Mouse (Mus musculus) lung, embryonic 14.5 days (tissue): ENCODE measurements around the gene Tex21. TPM values are rescaled to one million over a fixed set of nuclear protein-coding genes. Genes with fewer than 3 reads are reported as not detected.

Experiments
- ATAC-seq: fragments of 200-750 bp; cut with Nextera tagmentation; 2 replicates; pipeline ENCODE4 v1.8.0; 2017; ENCODE audit warnings: mild to moderate bottlenecking, moderate TSS enrichment, moderate library complexity; ENCODE audit not compliant: insufficient read depth
- DNase-seq: peaks from one replicate; pipeline ENCODE4 v3.0.0-alpha.2; 2015
- H3K27ac ChIP-seq: fragments of 300-500 bp; sonication (generic); 2 replicates; pipeline ENCODE4 v1.5.1; 2014; ENCODE audit warnings: low read depth, mild to moderate bottlenecking, moderate library complexity
- H3K27me3 ChIP-seq: fragments of 300-500 bp; sonication (generic); 2 replicates; pipeline ENCODE4 v1.6.1; 2014; ENCODE audit warnings: low read length, control low read depth; ENCODE audit not compliant: insufficient read depth
- H3K36me3 ChIP-seq: fragments of 300-500 bp; sonication (generic); 2 replicates; pipeline ENCODE4 v1.6.1; 2014; ENCODE audit warnings: control low read depth; ENCODE audit not compliant: insufficient read depth
- H3K4me1 ChIP-seq: fragments of 300-500 bp; sonication (generic); 2 replicates; pipeline ENCODE4 v1.6.1; 2014; ENCODE audit warnings: antibody characterized with exemption, control low read depth; ENCODE audit not compliant: insufficient read depth
- H3K4me2 ChIP-seq: fragments of 300-500 bp; sonication (generic); 2 replicates; pipeline ENCODE4 v1.6.1; 2014; ENCODE audit warnings: mild to moderate bottlenecking
- H3K4me3 ChIP-seq: fragments of 300-500 bp; sonication (generic); 2 replicates; pipeline ENCODE4 v1.5.1; 2014; ENCODE audit warnings: low read depth, low read length
- H3K9ac ChIP-seq: fragments of 300-500 bp; sonication (generic); 2 replicates; pipeline ENCODE4 v1.6.1; 2014
- H3K9me3 ChIP-seq: fragments of 300-500 bp; sonication (generic); 2 replicates; pipeline ENCODE4 v1.6.1; 2016; ENCODE audit warnings: low read depth, low read length, control low read depth
- CTCF ChIP-seq: IDR thresholded peaks from 2 replicates; pipeline ENCODE4 v1.5.1; 2016; ENCODE audit warnings: antibody characterized with exemption, low read depth
- WGBS: fragments of 180-500 bp; shearing (Covaris S2); extraction: QIAGEN DNeasy Blood & Tissue Kit; methylation state at CpG from one replicate; pipeline ENCODE4 v1.1.7; 2014; 5-methylcytosine and 5-hydroxymethylcytosine counted together
- polyA plus RNA-seq: library from polyadenylated mRNA; unstranded; fragments of >200 nt; fragmentation: Nextera tagmentation; extraction: Ambion mirVana; gene quantifications from 2 replicates; pipeline ENCODE4 v1.2.1, GENCODE M21; 2014

The Tex21 gene
- polyA plus RNA-seq, 1 experiment from 2014 or later: not detected

GRCm38 (mm10) chr12:76182831-76183230, 63.7 kb downstream of the Tex21 start:
- H3K36me3 ChIP-seq: no peaks in the 10 kb centered on the region

GRCm38 (mm10) chr12:76181471-76181870, 65.1 kb downstream of the Tex21 start:
- no peak for ATAC-seq
- Histone ChIP-seq H3K27ac (no peak overlapping the region), H3K4me2 (no peak overlapping the region), H3K36me3 (no peaks in the 10 kb centered on the region), H3K9ac (no peak overlapping the region), H3K4me3 (no peak overlapping the region), H3K9me3 (no peaks in the 10 kb centered on the region), H3K27me3 (0 out of 2 replicates have a peak, but pooled peaks cover 8% of the 10 kb centered on the region), H3K4me1 (no peaks in the 10 kb centered on the region)
- 55% methylated on average over 8 of the region's 8 CpGs for WGBS
- DNase-seq: no peak
- no peak for TF ChIP-seq CTCF

More at GRCm38 (mm10) chr12:76182831-76183230, 63.7 kb downstream of the Tex21 start:
- no peaks in the 10 kb centered on the region for H3K9me3 ChIP-seq
- no peak overlapping the region for H3K4me2 ChIP-seq
- H3K4me1 ChIP-seq: no peaks in the 10 kb centered on the region
- no peak overlapping the region for H3K9ac ChIP-seq
- no peak overlapping the region for H3K4me3 ChIP-seq
- WGBS: 85% methylated on average over 6 of the region's 6 CpGs
- H3K27ac ChIP-seq: no peak overlapping the region
- no peak for ATAC-seq
- no peak for TF ChIP-seq CTCF
- no peak for DNase-seq
- H3K27me3 ChIP-seq: no peaks in the 10 kb centered on the region

- no peak for DNase-seq
- no peaks in the 10 kb centered on the region for H3K9me3 ChIP-seq
Observed at GRCm38 (mm10) chr12:76180442-76180841, 66.1 kb downstream of the Tex21 start.

GRCm38 (mm10) chr12:76179527-76179926, 67.0 kb downstream of the Tex21 start:
- no peaks in the 10 kb centered on the region for H3K36me3 ChIP-seq
- DNase-seq (peak; percentile 28), ATAC-seq (0 out of 2 replicates have a peak, but pooled peaks have one; percentile 26)
- no peaks in the 10 kb centered on the region for H3K9me3 ChIP-seq
- WGBS: 41% methylated on average over 4 of the region's 4 CpGs
- H3K27me3 ChIP-seq: 0 out of 2 replicates have a peak, but pooled peaks cover 8% of the 10 kb centered on the region
- H3K4me1 ChIP-seq: no peaks in the 10 kb centered on the region
- no peak overlapping the region for H3K4me3 ChIP-seq
- TF ChIP-seq CTCF: no peak
- no peak overlapping the region for H3K9ac ChIP-seq
- H3K4me2 ChIP-seq: no peak overlapping the region
- no peak overlapping the region for H3K27ac ChIP-seq

More at GRCm38 (mm10) chr12:76180442-76180841, 66.1 kb downstream of the Tex21 start:
- Histone ChIP-seq H3K4me3 (no peak overlapping the region), H3K4me1 (no peaks in the 10 kb centered on the region), H3K27ac (no peak overlapping the region), H3K27me3 (0 out of 2 replicates have a peak, but pooled peaks cover 8% of the 10 kb centered on the region), H3K9ac (no peak overlapping the region), H3K36me3 (no peaks in the 10 kb centered on the region), H3K4me2 (no peak overlapping the region)
- WGBS: 63% methylated on average over 6 of the region's 6 CpGs
- TF ChIP-seq CTCF: no peak
- no peak for ATAC-seq

- H3K4me1 ChIP-seq: no peaks in the 10 kb centered on the region
- DNase-seq (no peak), ATAC-seq (no peak)
- 0 out of 2 replicates have a peak, but pooled peaks cover 8% of the 10 kb centered on the region for H3K27me3 ChIP-seq
- H3K9me3 ChIP-seq: no peaks in the 10 kb centered on the region
- H3K27ac ChIP-seq: no peak overlapping the region
- TF ChIP-seq CTCF: no peak
- no peaks in the 10 kb centered on the region for H3K36me3 ChIP-seq
- no peak overlapping the region for H3K4me3 ChIP-seq
- H3K9ac ChIP-seq: no peak overlapping the region
- WGBS: 41% methylated on average over 5 of the region's 5 CpGs
- no peak overlapping the region for H3K4me2 ChIP-seq
Observed at GRCm38 (mm10) chr12:76179051-76179450, 67.5 kb downstream of the Tex21 start.

- WGBS: 37% methylated on average over 16 of the region's 16 CpGs
- peak; percentile 66; the same call in 1 of the 2 replicates for ATAC-seq
Observed at GRCm38 (mm10) chr12:76177864-76178518, 68.6 kb downstream of the Tex21 start.

GRCm38 (mm10) chr12:76177000-76177863, 69.3 kb downstream of the Tex21 start, which contains the start of gene Esr2:
TSS of gene Esr2 (minus strand) at chr12:76177259.
- Histone ChIP-seq H3K4me1 (no peaks in the 10 kb centered on the region), H3K9ac (peak within 1 kb of the TSS; percentile 53)
- no peak for TF ChIP-seq CTCF

More at GRCm38 (mm10) chr12:76177864-76178518, 68.6 kb downstream of the Tex21 start:
- no peaks in the 10 kb centered on the region for H3K9me3 ChIP-seq
- DNase-seq: peak; percentile 92
- H3K27me3 ChIP-seq: 0 out of 2 replicates have a peak, but pooled peaks cover 8% of the 10 kb centered on the region
- H3K4me2 ChIP-seq: peak overlapping the region; percentile 100
- H3K4me1 ChIP-seq: no peaks in the 10 kb centered on the region
- TF ChIP-seq CTCF: peak; percentile 88
- no peak overlapping the region for H3K27ac ChIP-seq
- H3K9ac ChIP-seq: no peak overlapping the region
- peak overlapping the region; percentile 45 for H3K4me3 ChIP-seq
- no peaks in the 10 kb centered on the region for H3K36me3 ChIP-seq

More at GRCm38 (mm10) chr12:76177000-76177863, 69.3 kb downstream of the Tex21 start, which contains the start of gene Esr2:
- Histone ChIP-seq H3K36me3 (no peaks in the 10 kb centered on the region), H3K27ac (no peak within 1 kb of the TSS), H3K9me3 (no peaks in the 10 kb centered on the region), H3K4me2 (peak within 1 kb of the TSS; percentile 100), H3K27me3 (0 out of 2 replicates have a peak, but pooled peaks cover 8% of the 10 kb centered on the region), H3K4me3 (peak within 1 kb of the TSS; percentile 45)
- WGBS: under 1% methylated on average over 39 of the region's 39 CpGs
- DNase-seq (peak; percentile 71), ATAC-seq (peak; percentile 78)
